Mouse (Mus musculus) forebrain, embryonic 10.5 days (tissue): ENCODE results near the gene Nit2. TPM values are rescaled to one million over a fixed set of nuclear protein-coding genes. Genes with fewer than 3 reads are reported as not detected.

Source experiments
- DNase-seq: peaks from one replicate; pipeline ENCODE4 v3.0.0-alpha.2; 2017; ENCODE audit warnings: low spot score; ENCODE audit errors: extremely low spot score
- H3K27ac ChIP-seq: fragments of 300-500 bp; sonication (generic); 2 replicates; pipeline ENCODE4 v1.5.1; 2016; ENCODE audit warnings: mild to moderate bottlenecking
- H3K27me3 ChIP-seq: fragments of 300-500 bp; sonication (generic); 2 replicates; pipeline ENCODE4 v1.6.1; 2016; ENCODE audit warnings: mild to moderate bottlenecking; ENCODE audit not compliant: poor library complexity, severe bottlenecking
- H3K36me3 ChIP-seq: fragments of 300-500 bp; sonication (generic); replicated peaks from 2 replicates; pipeline ENCODE4 v1.6.1; 2016; ENCODE audit warnings: mild to moderate bottlenecking, moderate library complexity
- H3K4me1 ChIP-seq: fragments of 300-500 bp; sonication (generic); 2 replicates; pipeline ENCODE4 v1.6.1; 2016
- H3K4me3 ChIP-seq: fragments of 300-500 bp; sonication (generic); 2 replicates; pipeline ENCODE4 v1.5.1; 2016; ENCODE audit warnings: mild to moderate bottlenecking, moderate library complexity
- H3K9me3 ChIP-seq: fragments of 300-500 bp; sonication (generic); 2 replicates; pipeline ENCODE4 v1.6.1; 2016; ENCODE audit warnings: mild to moderate bottlenecking, moderate library complexity
- WGBS: fragments of 180-500 bp; shearing (Covaris S2); methylation state at CpG from one replicate; pipeline ENCODE4 v1.1.7; 2016; 5-methylcytosine and 5-hydroxymethylcytosine counted together
- polyA plus RNA-seq: library from polyadenylated mRNA; unstranded; fragments of >200 nt; fragmentation: Nextera tagmentation; extraction: Ambion mirVana; gene quantifications from 2 replicates; pipeline ENCODE4 v1.2.1, GENCODE M21; 2016

Nit2 gene
- polyA plus RNA-seq, 1 experiment from 2014 or later = 62.6 TPM

GRCm38 (mm10) chr16:57120913-57121815, 46.0 kb downstream of the Nit2 start, which contains the start of gene Tomm70a:
Tomm70a (plus strand) TSS chr16:57121703.
- H3K36me3 ChIP-seq = 0 out of 2 replicates have a peak, but pooled peaks cover 5% of the 10 kb centered on the region
- H3K27me3 ChIP-seq = no peaks in the 10 kb centered on the region
- H3K9me3 ChIP-seq = no peaks in the 10 kb centered on the region
- peaks cover 23% of the 10 kb centered on the region for H3K4me1 ChIP-seq
- H3K4me3 ChIP-seq = peak within 1 kb of the TSS; percentile 97
- WGBS = under 1% methylated on average over 37 of the region's 37 CpGs
- peak; percentile 94 for DNase-seq
- H3K27ac ChIP-seq = peak within 1 kb of the TSS; percentile 96

DNA sequence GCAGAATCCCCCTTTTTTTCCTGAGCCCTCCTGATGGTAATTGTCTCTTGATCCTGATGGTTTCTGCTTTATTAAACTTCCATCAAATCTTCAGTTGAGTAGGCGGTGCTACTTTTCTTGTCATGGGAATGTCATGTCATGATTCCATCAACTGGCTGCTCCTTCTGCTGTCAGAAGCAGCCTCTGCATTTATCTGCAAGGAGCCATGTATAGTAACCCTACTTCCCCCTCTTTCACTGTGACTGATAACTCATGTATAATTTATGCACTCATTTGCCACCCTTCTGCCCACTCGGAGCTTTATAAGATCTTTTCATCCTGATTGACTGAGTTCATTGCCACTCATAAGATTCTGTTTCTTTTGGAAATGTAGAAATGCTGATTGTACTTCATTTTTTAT, 49.6 kb downstream of the Nit2 start:
- H3K27me3 ChIP-seq = no peaks in the 10 kb centered on the region
- H3K4me3 ChIP-seq = no peak overlapping the region
- peaks cover 6% of the 10 kb centered on the region for H3K4me1 ChIP-seq
- 86% methylated on average over 2 of the region's 2 CpGs for whole genome bisulfite sequencing
- DNase-seq = no peak
- H3K27ac ChIP-seq = no peak overlapping the region
- H3K36me3 ChIP-seq = no peaks in the 10 kb centered on the region
- H3K9me3 ChIP-seq = no peaks in the 10 kb centered on the region

DNA sequence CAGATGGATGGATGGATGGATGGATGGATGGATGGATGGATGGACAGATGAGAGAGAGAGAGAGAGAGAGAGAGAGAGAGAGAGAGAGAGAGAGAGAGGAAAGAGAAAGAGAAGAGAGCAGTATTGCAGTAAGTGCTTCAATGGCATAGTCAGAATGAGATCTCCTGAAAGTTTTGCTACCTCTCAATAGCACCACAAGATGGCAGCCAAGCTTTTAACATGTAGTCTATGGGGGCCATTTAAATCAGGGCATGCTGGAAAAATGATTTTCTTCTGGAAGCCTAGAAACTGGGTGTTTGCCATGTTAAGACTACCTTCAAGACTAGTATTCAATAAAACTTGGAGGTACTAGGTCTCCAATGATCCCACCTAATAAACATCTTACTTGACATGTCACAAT, 51.1 kb downstream of the Nit2 start:
- H3K27me3 ChIP-seq = no peaks in the 10 kb centered on the region
- no peaks in the 10 kb centered on the region for H3K36me3 ChIP-seq
- no peaks in the 10 kb centered on the region for H3K9me3 ChIP-seq
- DNase-seq = no peak
- no peak overlapping the region for H3K27ac ChIP-seq
- no peak overlapping the region for H3K4me3 ChIP-seq
- H3K4me1 ChIP-seq = peaks cover 4% of the 10 kb centered on the region; the same call in 1 of the 2 replicates

Other genes starting within 250 kb of the Nit2 start
- not detected in 2 replicates for gene Lnp1, start 239.3 kb downstream of the Nit2 start, polyA plus RNA-seq
- gene Tmem45a2, start 96.0 kb downstream of the Nit2 start, polyA plus RNA-seq = not detected in 2 replicates
- 50.2 and 52.2 TPM in 2 replicates for gene Tomm70a, start 45.6 kb downstream of the Nit2 start, polyA plus RNA-seq
- gene Tbc1d23, start 64.2 kb upstream of the Nit2 start, polyA plus RNA-seq = 18.2 and 18.8 TPM in 2 replicates
- gene Tmem30c, start 125.5 kb upstream of the Nit2 start, polyA plus RNA-seq = 0.22 TPM in 1 of 2 replicates, not detected in the other
- 6.3 and 6.7 TPM in 2 replicates for gene Filip1l, start 185.8 kb upstream of the Nit2 start, polyA plus RNA-seq